10 mouse cellular contexts compared by ENCODE assay signal in the genomic region with DNA sequence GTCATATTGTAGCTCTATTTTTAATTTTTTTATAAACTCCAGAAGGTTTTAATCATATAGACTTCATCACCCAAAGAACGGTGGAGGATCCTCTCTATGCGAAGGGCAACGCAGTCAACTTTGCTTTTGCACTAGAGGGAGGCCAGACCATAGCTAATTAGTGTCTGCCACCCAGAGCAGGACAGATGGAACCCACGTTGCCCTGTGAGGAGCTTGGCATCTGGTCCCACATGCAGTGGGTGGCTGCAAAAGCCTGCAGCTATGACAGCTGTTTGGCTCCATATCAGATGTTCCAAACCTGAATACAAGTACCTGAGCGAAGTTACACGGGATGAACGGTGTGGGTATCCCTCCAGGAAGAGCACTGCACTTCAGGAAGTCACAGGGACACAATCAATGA.
"Had no signal": no experiment of that assay in that cellular context is flagged by ENCODE, and none has a peak within 500 bp of the region (broad histone marks: within the 10 kb centered on the region; RNA-seq: fewer than 3 reads in every experiment).

No protein-coding gene starts in this region.

- DNase-seq: kidney, adult 8-10 months; kidney, postnatal 10 days; kidney, postnatal 36 days; layer of hippocampus, postnatal 36 days; liver; lung, adult 18-20 months; lung, postnatal 10 days; lung, postnatal 36 days; thymus, adult 18-20 months; thymus, postnatal 36 days had no signal
